Mouse (Mus musculus) ovary, adult 18-20 months (tissue): ENCODE data around the gene BC005624.

ENCODE experiments used
- DNase-seq: peaks from one replicate; pipeline ENCODE4 v3.0.0; 2022; ENCODE audit warnings: low spot score, mixed read lengths

BC005624 gene

GRCm38 (mm10) chr2:30928893-30929482, 53.0 kb downstream of the BC005624 start:
- DNase-seq, result peak; percentile 40

GRCm38 (mm10) chr2:30927844-30928628, 54.0 kb downstream of the BC005624 start:
- peak; percentile 41 for DNase-seq

GRCm38 (mm10) chr2:30927151-30927781, 54.7 kb downstream of the BC005624 start:
- DNase-seq, result no peak

- no peak for DNase-seq
Observed at GRCm38 (mm10) chr2:30926381-30926780, 55.6 kb downstream of the BC005624 start.

GRCm38 (mm10) chr2:30925181-30925580, 56.8 kb downstream of the BC005624 start:
- DNase-seq, result no peak

GRCm38 (mm10) chr2:30923099-30923498, 58.9 kb downstream of the BC005624 start:
- DNase-seq, result no peak
